Mouse (Mus musculus): ENCODE data around the gene Eps15.

Gene Eps15

DNA sequence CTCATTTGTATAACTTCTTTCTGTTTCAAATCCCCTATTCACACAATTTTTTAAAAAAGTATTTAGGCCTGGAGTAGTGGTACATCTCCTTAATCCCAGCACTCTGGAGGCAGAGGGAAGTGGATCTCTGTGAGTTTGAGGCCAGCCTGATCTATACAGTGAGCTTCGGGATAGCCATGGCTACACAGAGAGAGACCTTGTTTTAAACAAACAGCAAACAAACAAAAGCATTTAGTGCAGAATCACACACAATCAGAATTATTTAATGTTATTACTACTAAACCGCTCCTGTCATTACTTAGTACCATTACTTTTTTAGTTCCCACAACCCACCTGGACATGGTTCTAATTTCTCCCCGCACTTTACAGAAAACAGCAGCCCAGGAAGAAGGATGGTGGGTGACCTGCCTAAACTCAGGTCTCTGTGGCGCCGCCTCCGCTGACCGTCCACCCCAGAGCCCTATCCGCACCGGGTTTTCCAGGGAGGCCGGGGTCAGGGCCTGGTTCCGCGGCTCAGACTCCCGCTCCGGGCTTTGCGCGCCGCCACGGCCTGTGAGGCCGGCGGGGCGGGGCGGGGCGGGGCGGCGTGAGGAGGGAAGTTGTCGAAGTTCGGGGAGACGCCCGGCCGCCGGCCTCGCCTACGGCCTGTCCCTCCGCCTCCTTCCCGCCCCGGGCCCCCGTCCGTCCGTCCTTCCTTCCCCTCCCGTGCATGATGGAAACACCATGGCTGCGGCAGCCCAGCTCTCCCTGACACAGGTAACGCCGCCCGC lies at the start of gene Eps15:
Gene Eps15, plus strand, starts transcription at position 580 of the 770 bp plus-strand sequence.
- peak; percentile 24 for DNase-seq (ENCODE audit: low read depth)

DNA sequence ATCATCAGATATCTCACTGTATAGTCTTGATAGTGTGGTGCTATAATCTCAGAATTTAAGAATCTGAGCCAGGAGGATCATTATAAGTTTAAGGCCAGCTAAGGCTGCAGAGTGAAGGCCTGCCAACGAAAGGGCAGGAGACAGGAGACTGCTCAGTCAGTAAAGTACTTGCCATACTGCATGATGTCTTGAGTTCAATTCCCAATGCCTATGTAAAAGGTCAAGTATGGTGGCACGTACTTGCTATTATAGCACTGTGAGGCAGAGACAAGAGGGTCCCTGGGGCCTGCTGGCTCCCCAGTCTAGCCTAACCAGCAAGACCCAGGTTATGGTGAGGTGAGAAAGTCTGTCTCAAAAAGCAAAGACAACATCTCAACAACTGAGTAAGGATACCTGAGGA lies 45.9 kb upstream of the Eps15 start, which contains the start of gene Calr4:
Gene Calr4, plus strand, starts transcription at position 301 of the 400 bp plus-strand sequence.
- no peak for DNase-seq (ENCODE audit: low read depth)

DNA sequence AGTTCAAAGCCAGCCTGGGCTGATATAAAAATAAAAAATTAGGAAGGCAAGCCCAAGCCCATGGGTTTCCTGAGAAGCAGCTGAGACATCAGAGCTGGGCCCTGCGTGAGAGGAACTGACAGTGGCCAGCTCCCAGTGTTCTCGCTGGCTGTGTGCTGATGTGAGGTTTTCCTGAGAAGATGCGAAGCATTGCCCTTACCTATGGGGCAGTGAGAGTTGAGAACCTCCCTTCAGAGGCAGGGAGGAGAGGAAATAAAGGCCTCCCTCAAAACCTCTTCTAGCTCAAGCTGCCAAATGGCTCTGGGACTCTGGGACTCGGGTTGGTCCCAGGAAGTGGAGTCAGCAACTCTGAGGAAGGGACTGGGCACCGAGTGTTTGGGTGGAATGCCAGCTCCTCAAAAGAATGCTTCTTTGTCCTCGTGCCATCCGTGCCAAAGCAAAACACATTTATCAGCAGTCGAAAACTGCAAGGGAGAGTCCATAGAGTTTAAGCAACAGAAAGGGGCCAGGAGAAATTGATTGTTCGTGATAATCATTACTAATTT lies 45.2 kb upstream of the Eps15 start:
- DNase-seq (ENCODE audit: low read depth), result peak; percentile 42

DNA sequence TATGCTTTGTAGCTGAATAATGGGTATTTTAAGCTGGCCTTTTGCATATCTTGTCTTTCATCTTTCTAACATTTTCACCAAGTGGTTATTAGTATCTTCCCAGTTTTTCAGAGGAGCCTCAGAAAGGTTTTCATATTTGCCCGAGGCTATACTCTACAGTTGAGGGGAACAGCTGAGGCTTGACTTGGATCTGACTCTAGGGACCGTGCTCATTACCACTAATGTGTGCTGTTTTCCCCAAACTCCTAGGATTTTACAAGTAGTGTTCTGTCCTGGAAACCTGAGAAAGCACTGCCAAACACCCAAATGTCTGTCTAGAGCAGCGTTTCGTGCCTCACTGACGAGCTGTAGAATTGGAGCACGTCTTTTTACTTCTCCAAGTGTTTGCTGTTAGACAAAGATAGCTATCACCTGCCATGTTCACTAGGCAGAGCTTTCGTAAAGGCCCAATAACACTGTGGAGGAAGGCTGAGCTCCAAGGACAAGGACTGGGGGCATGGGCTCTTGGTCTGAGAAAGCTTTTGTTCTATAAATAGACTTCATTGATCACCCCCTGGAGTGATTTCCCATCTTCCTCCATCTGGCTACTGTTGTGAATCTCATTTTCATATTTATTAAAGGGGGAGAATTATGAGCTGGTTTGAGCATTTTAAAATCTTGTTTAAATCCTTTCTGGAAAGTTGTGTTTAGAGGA lies 43.7 kb upstream of the Eps15 start:
- no peak for DNase-seq (ENCODE audit: low read depth)

DNA sequence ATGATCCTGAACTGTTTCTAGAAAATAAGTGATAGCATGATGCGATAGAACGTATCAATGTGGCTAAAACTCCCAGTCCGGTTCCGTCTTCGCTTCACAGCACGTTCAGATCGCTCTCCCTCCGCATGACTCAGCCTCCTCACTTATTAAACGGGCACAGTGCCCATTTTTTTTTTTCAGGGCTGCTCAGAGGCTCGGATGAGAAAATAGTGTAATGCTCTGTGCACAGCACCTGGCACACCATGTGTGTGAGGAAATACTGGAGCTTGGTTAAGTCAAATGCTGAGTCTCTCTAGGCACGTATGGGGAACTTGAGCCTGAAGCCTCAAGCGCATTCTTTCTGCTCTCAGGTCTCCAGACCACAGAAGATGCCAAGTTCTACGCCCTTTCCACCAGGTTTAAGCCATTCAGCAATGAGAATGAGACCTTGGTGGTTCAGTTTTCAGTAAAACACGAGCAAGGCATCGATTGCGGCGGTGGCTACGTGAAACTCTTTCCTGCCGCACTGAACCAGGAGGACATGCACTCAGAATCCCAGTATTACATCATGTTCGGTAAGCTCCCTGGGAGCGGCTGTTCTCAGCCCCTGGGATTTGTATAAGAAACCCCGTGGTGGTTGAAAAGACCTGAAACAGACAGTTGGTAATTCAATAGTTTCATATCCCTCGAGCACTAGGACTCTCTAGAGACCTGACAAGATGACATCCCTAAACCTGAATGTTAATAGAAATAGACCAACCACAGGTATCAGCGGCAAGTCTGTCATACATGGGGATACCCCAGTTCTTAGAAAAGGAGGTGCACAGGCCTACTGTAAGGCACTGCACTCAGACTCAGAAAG lies 41.4 kb upstream of the Eps15 start:
- DNase-seq (ENCODE audit: low read depth), result peak; percentile 62

DNA sequence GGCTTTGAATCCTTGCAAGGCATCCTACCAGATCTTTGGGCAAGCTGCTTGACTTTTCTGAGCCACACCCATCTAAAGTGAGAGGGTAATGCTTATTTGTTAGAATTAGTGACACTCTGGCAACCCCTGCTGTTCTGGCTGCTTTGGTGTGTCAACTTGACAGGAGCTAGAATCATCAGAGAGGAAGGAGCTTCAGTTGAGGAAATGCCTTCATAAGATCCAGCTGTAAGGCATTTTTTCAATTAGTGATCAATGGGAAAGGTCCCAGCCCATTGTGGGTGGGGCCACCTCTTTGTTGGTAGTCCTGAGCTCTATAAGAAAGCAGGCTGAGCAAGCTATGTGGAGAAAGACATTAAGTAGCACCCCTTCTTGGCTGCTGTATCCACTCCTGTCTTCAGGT lies 38.8 kb upstream of the Eps15 start:
- DNase-seq (ENCODE audit: low read depth), result peak; percentile 22

DNA sequence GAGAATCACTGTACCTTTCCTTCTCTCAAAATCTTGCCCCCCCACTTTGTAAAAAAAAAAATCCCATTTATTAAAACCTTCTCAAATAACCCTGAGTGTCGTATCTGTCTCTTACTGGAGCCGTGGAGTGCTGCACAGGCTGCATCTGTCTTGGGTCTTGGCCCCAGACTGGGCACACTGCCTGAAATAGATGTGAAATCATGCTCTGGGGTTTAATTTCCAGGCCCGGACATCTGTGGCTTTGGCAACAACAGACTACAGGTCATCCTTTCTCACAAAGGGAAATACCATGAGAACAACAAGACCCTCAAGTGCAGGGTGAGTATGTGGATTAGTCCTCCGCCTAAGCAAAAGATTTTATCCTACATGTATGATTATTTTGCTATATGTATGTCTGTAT lies 38.1 kb upstream of the Eps15 start:
- DNase-seq (ENCODE audit: low read depth), result peak; percentile 72

DNA sequence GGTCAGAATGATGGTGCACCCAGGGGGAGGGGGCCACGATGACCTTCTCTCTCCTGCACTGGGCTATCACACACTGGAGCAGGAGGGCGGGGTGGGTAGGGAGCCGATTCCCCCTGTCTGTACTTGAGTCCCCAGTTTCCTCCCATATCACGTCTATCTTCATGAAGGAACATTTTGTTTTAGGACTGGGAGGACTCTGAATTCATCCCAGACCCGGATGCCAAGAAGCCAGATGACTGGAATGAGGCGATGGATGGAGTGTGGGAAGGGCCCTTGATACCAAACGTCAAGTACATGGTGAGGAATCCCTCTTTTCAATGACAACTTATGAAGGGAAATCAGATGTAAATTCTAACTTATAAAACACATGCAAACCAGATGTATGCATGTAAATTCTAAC lies 35.6 kb upstream of the Eps15 start:
- no peak for DNase-seq (ENCODE audit: low read depth)

DNA sequence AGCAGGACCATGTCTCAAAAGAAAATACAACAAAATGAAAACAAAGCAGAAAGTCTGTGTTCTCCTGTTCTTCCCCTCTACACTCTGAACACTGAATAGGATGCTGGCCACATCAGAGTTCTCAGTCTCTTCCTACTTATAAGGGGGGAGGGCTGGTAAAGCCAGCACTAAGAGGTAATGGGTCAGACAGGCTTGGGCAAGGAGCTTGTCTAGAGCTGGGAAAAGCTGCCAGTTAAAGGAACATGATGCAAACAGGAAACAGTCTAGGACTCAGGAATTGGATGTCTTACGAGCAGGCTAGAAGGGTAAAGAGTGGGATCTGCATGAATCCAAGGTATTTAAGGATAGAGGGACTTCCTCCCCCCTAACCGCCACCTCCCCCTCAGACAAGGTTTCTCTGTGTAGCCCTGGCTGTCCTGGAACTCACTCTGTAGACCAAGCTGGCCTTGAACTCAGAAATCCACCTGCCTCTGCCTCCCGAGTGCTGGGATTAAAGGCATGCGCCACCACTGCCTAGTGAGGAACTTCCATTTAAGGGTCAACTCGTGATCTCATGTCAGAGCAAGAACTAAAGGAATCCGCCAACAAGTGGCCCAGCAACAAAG lies 35.0 kb upstream of the Eps15 start:
- DNase-seq (ENCODE audit: low read depth), result no peak

DNA sequence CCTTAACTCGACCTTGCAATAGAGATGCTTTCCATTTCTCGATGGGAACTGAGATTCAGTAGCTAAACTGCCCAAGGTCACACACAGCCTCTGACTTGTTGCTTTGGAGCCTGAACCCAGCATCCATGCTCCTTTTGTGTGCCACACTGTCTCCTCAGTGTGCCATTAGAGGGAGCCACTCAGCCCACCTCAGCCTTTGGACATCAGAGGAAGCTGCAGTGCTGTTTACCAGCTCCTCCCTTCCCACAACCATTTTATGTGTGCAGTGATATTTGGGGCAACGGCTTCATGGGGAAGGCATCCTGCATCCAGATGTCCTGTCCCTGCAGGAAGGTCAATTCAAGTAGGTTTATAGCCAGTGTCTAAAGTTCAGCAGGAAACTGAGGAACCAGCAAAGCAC lies 28.5 kb upstream of the Eps15 start:
- DNase-seq (ENCODE audit: low read depth), result no peak

DNA sequence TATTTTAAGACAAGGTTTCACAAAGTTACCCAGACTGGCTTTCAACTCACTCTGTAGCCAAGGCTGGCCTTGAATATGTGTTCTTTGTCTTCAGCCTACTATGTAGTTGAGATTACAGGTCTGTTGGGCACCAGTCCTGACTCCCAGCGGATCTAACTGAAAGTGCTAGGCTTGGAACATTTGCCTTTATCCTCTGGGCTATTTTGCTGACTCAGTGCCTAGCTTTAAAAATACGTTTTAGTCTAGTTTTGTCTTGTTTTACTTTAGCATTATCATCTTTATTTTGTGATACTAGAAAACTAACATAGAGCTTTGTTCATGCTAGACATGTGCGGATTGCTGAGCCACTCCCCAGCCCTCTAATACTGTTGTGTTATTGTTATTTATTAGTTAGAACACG lies 27.9 kb upstream of the Eps15 start:
- no peak for DNase-seq (ENCODE audit: low read depth)

DNA sequence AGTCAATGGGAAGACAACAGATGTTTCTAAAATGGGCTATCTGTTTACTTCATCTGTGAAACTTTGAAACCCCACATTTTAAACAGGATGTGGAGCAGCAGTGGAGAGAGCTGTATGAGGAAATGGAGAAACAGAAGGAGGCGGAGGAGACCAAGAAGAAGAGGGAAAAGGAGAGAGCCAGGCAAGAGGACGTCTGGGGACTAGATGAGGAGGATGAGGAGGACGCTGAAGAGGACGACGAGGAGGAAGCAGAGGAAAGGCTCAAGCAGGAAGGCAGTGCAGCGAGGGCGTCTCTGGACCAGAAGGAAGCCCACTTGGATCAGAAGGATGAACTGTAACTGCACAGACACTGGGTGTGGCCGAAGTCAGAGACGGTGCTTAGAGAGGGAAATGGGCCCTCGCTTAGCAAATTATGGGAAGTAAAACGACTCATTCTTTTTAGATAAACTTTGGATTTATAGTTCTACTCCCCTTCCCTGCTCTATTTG lies 26.4 kb upstream of the Eps15 start:
- no peak for DNase-seq (ENCODE audit: low read depth)

DNA sequence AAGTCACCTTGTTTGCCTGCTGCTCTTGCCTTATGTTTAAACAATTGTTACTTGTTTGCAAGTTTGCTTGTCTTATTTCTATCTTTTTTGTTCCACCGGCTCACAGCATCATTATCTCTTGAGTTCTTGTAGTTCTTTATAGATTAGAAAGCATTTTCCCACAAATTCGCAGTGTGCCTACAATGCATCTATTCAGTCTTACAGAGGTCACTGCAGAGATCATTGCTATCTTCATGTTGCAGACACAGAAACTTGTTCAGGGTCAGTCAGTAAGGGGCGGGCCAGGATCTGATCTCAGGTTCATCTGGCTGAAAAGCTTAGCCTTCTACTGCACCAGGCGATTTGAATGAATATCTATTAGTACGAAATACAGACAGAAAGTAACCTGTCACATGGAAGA lies 25.6 kb upstream of the Eps15 start:
- no peak for DNase-seq (ENCODE audit: low read depth)

DNA sequence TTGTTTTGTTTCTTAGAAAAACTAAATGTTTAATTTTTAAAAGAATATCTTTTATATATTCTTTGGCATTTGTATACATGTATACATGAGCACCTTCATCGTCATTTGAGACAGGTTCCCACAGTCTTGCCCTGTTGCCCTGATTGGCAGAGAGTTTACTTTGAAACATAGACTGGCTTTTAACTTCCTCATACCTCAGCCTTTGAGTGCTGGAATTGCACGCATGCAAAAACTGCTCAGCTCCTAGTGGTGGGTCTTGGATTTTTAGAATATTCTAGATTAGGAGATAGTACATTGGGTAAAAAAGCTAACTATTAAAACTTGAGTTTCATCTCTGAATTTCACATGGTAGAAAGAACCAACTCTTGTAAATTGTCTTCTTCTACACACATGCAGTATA lies 24.7 kb upstream of the Eps15 start:
- DNase-seq (ENCODE audit: low read depth), result no peak

DNA sequence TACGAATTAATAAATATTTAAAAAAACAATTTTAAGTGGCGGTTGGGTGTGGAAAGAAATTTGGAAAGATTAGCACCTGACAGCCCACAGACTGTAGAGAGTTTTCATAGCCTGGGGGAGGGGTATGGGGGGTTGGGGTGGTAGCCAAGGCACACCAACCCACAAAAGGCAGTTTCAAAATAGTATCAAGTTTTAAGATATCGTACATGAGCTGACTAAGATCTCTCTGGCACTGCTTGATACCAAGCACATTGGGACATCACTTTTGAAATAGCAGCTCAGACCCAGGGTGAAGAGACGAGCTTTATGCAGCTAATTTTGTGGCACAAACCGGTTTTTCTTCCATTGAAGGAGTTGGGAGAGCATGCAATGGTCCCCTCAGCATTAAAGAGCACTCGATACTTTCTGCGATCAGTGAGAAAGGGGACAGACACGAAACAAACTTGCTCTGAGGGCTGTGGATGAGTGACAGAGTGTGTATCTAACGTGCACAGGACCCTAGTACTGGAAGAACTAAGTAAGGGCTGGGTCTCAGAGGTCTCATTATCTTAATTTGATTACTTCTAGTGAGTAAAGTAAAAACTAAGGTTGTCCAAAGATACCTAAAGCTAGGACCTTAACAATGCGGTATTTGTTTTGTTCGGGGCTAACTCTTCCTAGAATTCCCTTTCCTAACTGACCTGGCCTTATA lies 24.2 kb upstream of the Eps15 start:
- DNase-seq (ENCODE audit: low read depth), result no peak

DNA sequence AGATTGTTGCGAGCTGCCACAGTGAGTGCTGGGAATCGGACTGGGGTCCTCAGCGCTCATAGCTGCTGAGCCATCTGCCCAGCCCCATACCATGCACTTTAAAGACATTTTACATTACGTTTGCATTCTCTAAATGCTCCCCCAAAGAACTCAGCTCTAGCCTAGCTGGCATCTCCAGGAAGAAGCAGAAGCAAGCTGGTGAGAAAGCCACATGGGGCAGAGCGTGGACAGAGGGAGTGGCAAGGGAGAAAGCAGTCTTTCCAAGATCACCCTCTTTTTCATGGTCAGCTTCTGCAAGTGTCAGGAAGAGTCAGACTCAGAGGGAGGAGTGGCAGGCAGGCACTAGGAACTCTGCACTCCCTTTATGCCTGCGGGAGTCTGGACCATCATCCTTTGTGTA lies 23.3 kb upstream of the Eps15 start:
- no peak for DNase-seq (ENCODE audit: low read depth)

DNA sequence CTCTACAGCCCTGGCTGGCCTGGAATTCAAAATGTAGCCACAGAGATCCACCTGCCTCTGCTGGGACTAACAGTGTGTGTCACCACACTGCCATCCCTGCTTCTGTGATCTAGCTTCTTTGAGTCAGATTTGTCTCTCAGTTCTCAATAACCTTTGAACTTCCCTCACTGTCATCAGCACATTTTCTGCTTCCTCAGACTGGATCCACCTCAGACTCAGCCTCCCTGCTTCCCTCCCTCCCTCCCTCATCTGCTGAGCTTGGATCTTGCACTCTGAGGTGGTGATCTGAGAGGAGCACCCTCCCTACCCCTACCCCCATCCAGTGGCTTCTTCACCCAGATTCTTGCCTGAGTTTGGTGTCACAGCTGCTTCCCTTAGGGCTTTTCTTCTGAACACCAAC lies 22.4 kb upstream of the Eps15 start:
- DNase-seq (ENCODE audit: low read depth), result no peak

DNA sequence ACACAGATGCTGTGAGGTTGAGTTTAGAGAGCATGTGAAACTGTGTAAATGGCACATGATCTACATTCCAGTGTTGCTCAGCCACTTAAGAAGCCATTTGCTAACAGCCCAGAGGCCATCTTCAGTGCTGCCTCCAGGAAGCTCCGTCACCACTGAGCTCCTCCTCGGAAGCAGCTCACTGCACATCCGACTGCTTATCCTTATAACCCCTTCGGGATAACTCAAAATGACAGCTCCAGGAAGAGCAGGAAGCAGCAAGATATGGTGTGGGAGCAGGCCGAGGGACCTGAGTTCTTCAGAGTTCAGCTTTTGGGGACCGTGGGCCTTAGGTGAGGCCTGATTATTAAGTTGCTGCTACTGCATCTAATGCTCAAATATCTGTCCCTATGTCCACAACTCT lies 18.0 kb upstream of the Eps15 start:
- no peak for DNase-seq (ENCODE audit: low read depth)

DNA sequence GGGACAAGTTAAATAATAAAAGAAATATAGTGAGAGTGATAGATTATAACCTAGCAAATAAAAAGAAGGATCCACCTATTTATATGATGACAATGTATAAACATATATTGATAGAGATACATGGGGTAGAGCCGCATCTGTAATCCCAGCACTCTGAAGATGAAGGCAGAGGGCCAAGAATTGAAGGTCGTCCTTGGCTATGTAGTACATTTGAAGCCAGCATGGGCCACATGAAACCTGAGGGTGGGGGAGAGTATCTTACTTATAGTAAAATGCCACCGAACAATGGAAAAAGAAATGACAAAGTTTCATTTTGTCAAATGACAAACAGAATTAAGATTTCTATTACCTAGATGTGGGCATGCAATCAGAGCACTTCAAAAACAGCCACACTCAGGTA lies 14.0 kb upstream of the Eps15 start:
- DNase-seq (ENCODE audit: low read depth), result no peak

DNA sequence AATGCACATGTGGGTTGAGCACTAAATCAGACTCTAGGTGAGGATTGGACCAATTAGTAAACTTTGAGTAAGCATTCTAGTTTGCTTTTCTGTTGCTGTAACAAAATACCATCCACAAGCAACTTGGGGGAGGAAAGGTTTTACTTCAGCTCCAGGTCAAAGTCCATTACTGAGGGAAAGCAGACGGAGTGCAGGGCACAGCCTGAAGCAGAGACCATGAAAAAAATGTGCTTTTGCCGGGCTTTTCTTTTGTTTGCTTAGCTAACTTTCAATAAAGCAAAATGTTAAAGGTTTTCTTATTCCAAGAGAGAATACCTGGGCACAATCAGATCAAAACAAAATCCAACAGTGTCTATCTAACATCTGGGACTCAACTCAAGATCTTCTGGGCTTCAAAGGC lies 13.3 kb upstream of the Eps15 start:
- DNase-seq (ENCODE audit: low read depth), result no peak

DNA sequence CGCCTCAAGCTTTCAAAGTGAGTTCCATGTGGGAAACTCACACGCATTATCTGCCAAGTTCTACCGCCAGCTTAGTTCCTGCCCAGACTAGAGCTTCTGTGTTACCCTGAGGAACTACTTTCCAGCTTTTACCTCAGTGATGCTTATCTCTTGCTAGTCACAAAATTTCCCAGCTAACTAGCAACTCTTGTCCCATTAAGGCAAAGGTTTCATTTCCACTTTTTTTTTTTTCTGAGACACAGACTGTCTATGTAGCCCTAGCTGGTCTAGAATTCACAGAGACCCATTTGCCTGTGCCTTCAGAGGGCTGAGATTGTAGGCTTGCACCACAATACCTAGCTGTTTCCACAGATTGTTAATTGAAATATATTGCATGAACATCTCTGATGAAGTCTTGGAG lies 12.6 kb upstream of the Eps15 start:
- no peak for DNase-seq (ENCODE audit: low read depth)
